Mouse (Mus musculus): ENCODE results near the gene Zcchc4.

GRCm38 (mm10) chr5:52755989-52756388, 19.2 kb upstream of the Zcchc4 start:
- TF ChIP-seq USF2 (IDR thresholded peaks at IDR 0.05; ENCODE audit: borderline replicate concordance in 1 of 2, insufficient read depth in 1 of 2, low read depth in 1 of 2, low read length in 2 of 2) = no peak
- TF ChIP-seq MAX (IDR thresholded peaks at IDR 0.05; ENCODE audit: low read length) = no peak
- TF ChIP-seq CTCF (IDR thresholded peaks at IDR 0.05 in 2 of 3, conservative IDR thresholded peaks at IDR 0.05 in 1 of 3; ENCODE audit: control insufficient read depth in 1 of 3, insufficient read depth in 1 of 3, low read depth in 2 of 3, low read length in 3 of 3, poor library complexity in 1 of 3, severe bottlenecking in 1 of 3) = no peak
- no peak for TF ChIP-seq RAD21 (IDR thresholded peaks at IDR 0.05; ENCODE audit: low read depth, low read length)
- no peak for TF ChIP-seq USF1 (IDR thresholded peaks at IDR 0.05; ENCODE audit: low read depth, low read length)
- no peak for TF ChIP-seq KAT2A (conservative IDR thresholded peaks at IDR 0.05; ENCODE audit: low read depth, low read length)
- no peak for TF ChIP-seq TAL1 (IDR thresholded peaks at IDR 0.05; ENCODE audit: low read length)
- TF ChIP-seq TCF12 (IDR thresholded peaks at IDR 0.05; ENCODE audit: low read depth, low read length) = no peak
- TF ChIP-seq EP300 (IDR thresholded peaks at IDR 0.05; ENCODE audit: low read depth in 1 of 2, low read length in 2 of 2) = no peak
- TF ChIP-seq ZMIZ1 (IDR thresholded peaks at IDR 0.05; ENCODE audit: low read depth, low read length) = no peak
- TF ChIP-seq E2F4 (IDR thresholded peaks at IDR 0.05; ENCODE audit: borderline replicate concordance, low read depth, low read length) = no peak

Measured in MEL (cell line).